Mouse (Mus musculus): ENCODE results near the gene Eln.

The Eln gene

GRCm38 (mm10) chr5:134747947-134748618 is 960 bp upstream of the Eln start:
- POLR2A ChIA-PET: interaction anchor here in 2 of 4 experiments (0.6 to 1.0 kb wide), 2 partner anchors 141 to 295 kb away, joined by 5 to 9 read pairs; no protein-coding TSS in a partner anchor
- CTCF ChIA-PET: interaction anchor here (0.5 to 1.7 kb wide), 27 partner anchors 9 to 643 kb away, joined by 3 to 12 read pairs (median 3); partner anchors contain the start of genes Limk1 (in 1 of the 4) and Mettl27 (in 1 of the 4)

GRCm38 (mm10) chr5:134747512-134747893 is 380 bp upstream of the Eln start:
- CTCF ChIA-PET: interaction anchor here in 2 of 4 experiments (1.2 to 1.7 kb wide), 9 partner anchors 9 to 387 kb away, joined by 3 to 12 read pairs (median 4); partner anchors contain the start of gene Limk1 (in 1 of the 2)
- POLR2A ChIA-PET: interaction anchor here in 2 of 4 experiments (0.6 to 1.0 kb wide), 2 partner anchors 141 to 296 kb away, joined by 5 to 9 read pairs; no protein-coding TSS in a partner anchor

GRCm38 (mm10) chr5:134746201-134746600 is 922 bp downstream of the Eln start:
- ChIA-PET POLR2A (interaction anchor here in 2 of 4 experiments (0.5 to 0.6 kb wide), 2 partner anchors 103 to 106 kb away, joined by 3 to 4 read pairs; no protein-coding TSS in a partner anchor), CTCF (interaction anchor here in 1 of 4 experiments (0.6 kb wide), 1 partner anchor 254 kb away, joined by 3 read pairs; no protein-coding TSS in a partner anchor)

GRCm38 (mm10) chr5:134745801-134746200 is 1.3 kb downstream of the Eln start:
- ChIA-PET CTCF (interaction anchor here in 2 of 4 experiments (0.6 to 1.0 kb wide), 2 partner anchors 161 to 254 kb away, joined by 3 read pairs; no protein-coding TSS in a partner anchor), POLR2A (interaction anchor here in 1 of 4 experiments (0.5 kb wide), 1 partner anchor 103 kb away, joined by 4 read pairs; no protein-coding TSS in a partner anchor)

- POLR2A ChIA-PET: interaction anchor here in 1 of 4 experiments (0.9 kb wide), 1 partner anchor 156 kb away, joined by 3 read pairs; no protein-coding TSS in a partner anchor
- CTCF ChIA-PET: interaction anchor here in 3 of 4 experiments (0.5 to 1.0 kb wide), 3 partner anchors 40 to 162 kb away, joined by 3 read pairs; no protein-coding TSS in a partner anchor
Measured at GRCm38 (mm10) chr5:134745000-134745399, 2.1 kb downstream of the Eln start.

- ChIA-PET CTCF (interaction anchor here in 1 of 4 experiments (0.6 kb wide), 1 partner anchor 93 kb away, joined by 3 read pairs; no protein-coding TSS in a partner anchor), POLR2A (no interaction called here)
Measured at GRCm38 (mm10) chr5:134743991-134744390, 3.1 kb downstream of the Eln start.

- ChIA-PET POLR2A (interaction anchor here in 2 of 4 experiments (0.5 to 0.7 kb wide), 4 partner anchors 12 to 403 kb away, joined by 3 read pairs; no protein-coding TSS in a partner anchor), CTCF (interaction anchor here in 2 of 4 experiments (0.5 to 1.9 kb wide), 3 partner anchors 165 to 336 kb away, joined by 4 to 15 read pairs (median 7); partner anchors contain the start of gene Vps37d (in 1 of the 2))
Measured at GRCm38 (mm10) chr5:134742221-134742795, 4.8 kb downstream of the Eln start.

GRCm38 (mm10) chr5:134740501-134741341 is 6.4 kb downstream of the Eln start:
- POLR2A ChIA-PET: interaction anchor here in 2 of 4 experiments (0.9 to 1.4 kb wide), 3 partner anchors 11 to 206 kb away, joined by 3 to 6 read pairs (median 3); partner anchors contain the start of genes Cldn4 (in 1 of the 2) and Eif4h (in 1 of the 2)
- CTCF ChIA-PET: interaction anchor here in 3 of 4 experiments (0.6 to 1.9 kb wide), 7 partner anchors 13 to 246 kb away, joined by 3 to 15 read pairs (median 4); no protein-coding TSS in a partner anchor

- POLR2A ChIA-PET: interaction anchor here in 2 of 4 experiments (0.9 to 1.4 kb wide), 3 partner anchors 12 to 207 kb away, joined by 3 to 6 read pairs (median 3); partner anchors contain the start of genes Cldn4 (in 1 of the 2) and Eif4h (in 1 of the 2)
- CTCF ChIA-PET: interaction anchor here in 3 of 4 experiments (0.6 to 2.8 kb wide), 6 partner anchors 8 to 167 kb away, joined by 3 to 10 read pairs (median 4); no protein-coding TSS in a partner anchor
Measured at GRCm38 (mm10) chr5:134739951-134740350, 7.2 kb downstream of the Eln start.

GRCm38 (mm10) chr5:134734920-134735319 is 12.2 kb downstream of the Eln start:
- ChIA-PET POLR2A (no interaction called here), CTCF (interaction anchor here in 1 of 4 experiments (1.1 kb wide), 1 partner anchor 31 kb away, joined by 3 read pairs; no protein-coding TSS in a partner anchor)

GRCm38 (mm10) chr5:134734072-134734471 is 13.1 kb downstream of the Eln start:
- ChIA-PET CTCF (interaction anchor here in 3 of 4 experiments (0.6 to 1.1 kb wide), 3 partner anchors 14 to 384 kb away, joined by 3 to 16 read pairs (median 3); no protein-coding TSS in a partner anchor), POLR2A (no interaction called here)

- ChIA-PET CTCF (no interaction called here), POLR2A (no interaction called here)
Measured at GRCm38 (mm10) chr5:134733241-134733640, 13.9 kb downstream of the Eln start.

GRCm38 (mm10) chr5:134729124-134729523 is 18.0 kb downstream of the Eln start:
- ChIA-PET POLR2A (interaction anchor here in 2 of 4 experiments (0.6 to 1.2 kb wide), 2 partner anchors 15 to 17 kb away, joined by 3 read pairs; no protein-coding TSS in a partner anchor), CTCF (no interaction called here)

GRCm38 (mm10) chr5:134728535-134728934 is 18.6 kb downstream of the Eln start:
- ChIA-PET POLR2A (interaction anchor here in 2 of 4 experiments (0.6 to 1.2 kb wide), 2 partner anchors 15 to 16 kb away, joined by 3 read pairs; no protein-coding TSS in a partner anchor), CTCF (no interaction called here)

- POLR2A ChIA-PET: no interaction called here
- CTCF ChIA-PET: no interaction called here
Measured at GRCm38 (mm10) chr5:134727001-134727639, 20.0 kb downstream of the Eln start.

- CTCF ChIA-PET: interaction anchor here in 1 of 4 experiments (0.6 kb wide), 1 partner anchor 75 kb away, joined by 13 read pairs; no protein-coding TSS in a partner anchor
Measured at GRCm38 (mm10) chr5:134725299-134725698, 21.8 kb downstream of the Eln start.

GRCm38 (mm10) chr5:134720058-134720457 is 27.1 kb downstream of the Eln start:
- ChIA-PET POLR2A (interaction anchor here in 2 of 4 experiments (0.7 to 1.2 kb wide), 2 partner anchors 14 to 538 kb away, joined by 3 read pairs; no protein-coding TSS in a partner anchor), CTCF (interaction anchor here in 1 of 4 experiments (0.7 to 1.1 kb wide), 2 partner anchors 24 to 187 kb away, joined by 3 read pairs; no protein-coding TSS in a partner anchor)

More at GRCm38 (mm10) chr5:134725299-134725698, 21.8 kb downstream of the Eln start:
- POLR2A ChIA-PET: no interaction called here
